Mouse (Mus musculus): ENCODE measurements at regions not wholly inside any gene's neighbourhood (a gene's known extent, or its start where the extent isn't known, plus 50 kb on each side); places are given as distances from the start of the nearest gene placed in this dataset.

GRCm38 (mm10) chr6:99863418-99863817 is 137.2 kb upstream of the Prok2 start:
- Histone ChIP-seq H3K9ac (no peak overlapping the region), H3K9me3 (replicated peaks) (no peaks in the 10 kb centered on the region), H3K4me1 (peaks cover 26% of the 10 kb centered on the region), H3K4me2 (no peak overlapping the region), H3K4me3 (no peak overlapping the region), H3K36me3 (ENCODE audit: poor library complexity, severe bottlenecking) (no peaks in the 10 kb centered on the region), H3K27me3 (no peaks in the 10 kb centered on the region), H3K27ac (peak overlapping the region; percentile 21; the same call in 1 of the 2 replicates)
- ATAC-seq = peak; percentile 60; the same call in 1 of the 2 replicates
- 26% methylated on average over 9 of the region's 9 CpGs for WGBS

- 85% methylated on average over 6 of the region's 6 CpGs for WGBS
- H3K27me3 ChIP-seq = no peaks in the 10 kb centered on the region
- H3K4me3 ChIP-seq = no peak overlapping the region
- ATAC-seq = no peak
- H3K36me3 ChIP-seq (ENCODE audit: poor library complexity, severe bottlenecking) = no peaks in the 10 kb centered on the region
- no peak overlapping the region for H3K9ac ChIP-seq
- no peak overlapping the region for H3K4me2 ChIP-seq
- H3K9me3 ChIP-seq (replicated peaks) = no peaks in the 10 kb centered on the region
- H3K4me1 ChIP-seq = no peaks in the 10 kb centered on the region
- H3K27ac ChIP-seq = no peak overlapping the region
Measured at GRCm38 (mm10) chr6:99857411-99857810, 131.2 kb upstream of the Prok2 start.

- Histone ChIP-seq H3K4me1 (no peaks in the 10 kb centered on the region), H3K4me3 (no peak overlapping the region), H3K9ac (no peak overlapping the region), H3K27me3 (no peaks in the 10 kb centered on the region), H3K9me3 (replicated peaks) (no peaks in the 10 kb centered on the region), H3K36me3 (ENCODE audit: poor library complexity, severe bottlenecking) (no peaks in the 10 kb centered on the region), H3K4me2 (no peak overlapping the region), H3K27ac (no peak overlapping the region)
- 55% methylated on average over 3 of the region's 3 CpGs for WGBS
- peak; percentile 16; the same call in 1 of the 2 replicates for ATAC-seq
Measured at GRCm38 (mm10) chr6:99853716-99854115, 127.5 kb upstream of the Prok2 start.

- no peaks in the 10 kb centered on the region for H3K27me3 ChIP-seq
- WGBS = 84% methylated on average over 1 of the region's 1 CpGs
- no peak overlapping the region for H3K4me2 ChIP-seq
- H3K4me3 ChIP-seq = no peak overlapping the region
- no peak for ATAC-seq
- no peaks in the 10 kb centered on the region for H3K9me3 ChIP-seq (replicated peaks)
- H3K4me1 ChIP-seq = no peaks in the 10 kb centered on the region; the same call in 1 of the 2 replicates
- H3K27ac ChIP-seq = no peak overlapping the region
- no peaks in the 10 kb centered on the region for H3K36me3 ChIP-seq (ENCODE audit: poor library complexity, severe bottlenecking)
- no peak overlapping the region for H3K9ac ChIP-seq
Measured at GRCm38 (mm10) chr6:99850706-99851105, 124.5 kb upstream of the Prok2 start.

- Histone ChIP-seq H3K27me3 (no peaks in the 10 kb centered on the region; the same call in 1 of the 2 replicates), H3K36me3 (ENCODE audit: poor library complexity, severe bottlenecking) (no peaks in the 10 kb centered on the region), H3K4me3 (no peak overlapping the region), H3K9me3 (replicated peaks) (no peaks in the 10 kb centered on the region), H3K27ac (no peak overlapping the region), H3K4me1 (peaks cover 28% of the 10 kb centered on the region), H3K9ac (no peak overlapping the region), H3K4me2 (no peak overlapping the region)
- WGBS = 21% methylated on average over 4 of the region's 4 CpGs
- ATAC-seq = 0 out of 2 replicates have a peak, but pooled peaks have one; percentile 32
Measured at GRCm38 (mm10) chr6:99845508-99845846, 119.3 kb upstream of the Prok2 start.

GRCm38 (mm10) chr6:99844775-99845507 is 118.7 kb upstream of the Prok2 start:
- no peaks in the 10 kb centered on the region; the same call in 1 of the 2 replicates for H3K27me3 ChIP-seq
- ATAC-seq = peak; percentile 68
- H3K9ac ChIP-seq = no peak overlapping the region
- H3K4me1 ChIP-seq = peaks cover 31% of the 10 kb centered on the region
- 13% methylated on average over 4 of the region's 4 CpGs for WGBS
- no peak overlapping the region for H3K27ac ChIP-seq
- H3K4me2 ChIP-seq = no peak overlapping the region
- no peaks in the 10 kb centered on the region for H3K9me3 ChIP-seq (replicated peaks)
- no peak overlapping the region for H3K4me3 ChIP-seq
- no peaks in the 10 kb centered on the region for H3K36me3 ChIP-seq (ENCODE audit: poor library complexity, severe bottlenecking)

- 63% methylated on average over 3 of the region's 3 CpGs for WGBS
- Histone ChIP-seq H3K36me3 (ENCODE audit: poor library complexity, severe bottlenecking) (no peaks in the 10 kb centered on the region), H3K4me1 (peaks cover 31% of the 10 kb centered on the region), H3K4me2 (no peak overlapping the region), H3K27ac (no peak overlapping the region), H3K4me3 (no peak overlapping the region), H3K9me3 (replicated peaks) (no peaks in the 10 kb centered on the region), H3K9ac (no peak overlapping the region), H3K27me3 (no peaks in the 10 kb centered on the region; the same call in 1 of the 2 replicates)
- no peak; the same call in 1 of the 2 replicates for ATAC-seq
Measured at GRCm38 (mm10) chr6:99843507-99843906, 117.3 kb upstream of the Prok2 start.

- no peaks in the 10 kb centered on the region; the same call in 1 of the 2 replicates for H3K27me3 ChIP-seq
- ATAC-seq = no peak
- H3K36me3 ChIP-seq (ENCODE audit: poor library complexity, severe bottlenecking) = no peaks in the 10 kb centered on the region
Measured at GRCm38 (mm10) chr6:99842723-99843122, 116.5 kb upstream of the Prok2 start.

GRCm38 (mm10) chr6:99840823-99841222 is 114.6 kb upstream of the Prok2 start:
- WGBS = 89% methylated on average over 6 of the region's 6 CpGs
- Histone ChIP-seq H3K9ac (no peak overlapping the region), H3K27ac (no peak overlapping the region), H3K4me2 (no peak overlapping the region), H3K4me3 (no peak overlapping the region), H3K4me1 (peaks cover 31% of the 10 kb centered on the region), H3K36me3 (ENCODE audit: poor library complexity, severe bottlenecking) (no peaks in the 10 kb centered on the region), H3K9me3 (replicated peaks) (no peaks in the 10 kb centered on the region), H3K27me3 (no peaks in the 10 kb centered on the region; the same call in 1 of the 2 replicates)
- no peak for ATAC-seq

More at GRCm38 (mm10) chr6:99842723-99843122, 116.5 kb upstream of the Prok2 start:
- H3K4me1 ChIP-seq = peaks cover 31% of the 10 kb centered on the region
- H3K9me3 ChIP-seq (replicated peaks) = no peaks in the 10 kb centered on the region
- H3K27ac ChIP-seq = no peak overlapping the region
- no peak overlapping the region for H3K9ac ChIP-seq
- H3K4me3 ChIP-seq = no peak overlapping the region
- H3K4me2 ChIP-seq = no peak overlapping the region

GRCm38 (mm10) chr6:99833323-99833722 is 107.1 kb upstream of the Prok2 start:
- Histone ChIP-seq H3K4me1 (peaks cover 10% of the 10 kb centered on the region; the same call in 1 of the 2 replicates), H3K4me3 (no peak overlapping the region), H3K9me3 (replicated peaks) (no peaks in the 10 kb centered on the region), H3K27ac (peak overlapping the region; percentile 8; the same call in 1 of the 2 replicates), H3K9ac (no peak overlapping the region), H3K27me3 (no peaks in the 10 kb centered on the region), H3K4me2 (no peak overlapping the region), H3K36me3 (ENCODE audit: poor library complexity, severe bottlenecking) (no peaks in the 10 kb centered on the region)
- ATAC-seq = peak; percentile 83
- WGBS = 26% methylated on average over 3 of the region's 3 CpGs

- Histone ChIP-seq H3K9me3 (replicated peaks) (no peaks in the 10 kb centered on the region), H3K4me1 (peaks cover 14% of the 10 kb centered on the region), H3K27me3 (no peaks in the 10 kb centered on the region), H3K9ac (no peak overlapping the region), H3K27ac (no peak overlapping the region), H3K4me3 (no peak overlapping the region), H3K4me2 (no peak overlapping the region), H3K36me3 (ENCODE audit: poor library complexity, severe bottlenecking) (no peaks in the 10 kb centered on the region)
- ATAC-seq = no peak
- WGBS = 94% methylated on average over 5 of the region's 5 CpGs
Measured at GRCm38 (mm10) chr6:99827625-99828024, 101.4 kb upstream of the Prok2 start.

- H3K9me3 ChIP-seq (replicated peaks) = no peaks in the 10 kb centered on the region
- H3K27ac ChIP-seq = peak overlapping the region; percentile 14; the same call in 1 of the 2 replicates
- peak; percentile 62; the same call in 1 of the 2 replicates for ATAC-seq
- H3K9ac ChIP-seq = no peak overlapping the region
- H3K4me1 ChIP-seq = peaks cover 12% of the 10 kb centered on the region
- H3K4me3 ChIP-seq = no peak overlapping the region
- no peaks in the 10 kb centered on the region for H3K36me3 ChIP-seq (ENCODE audit: poor library complexity, severe bottlenecking)
- no peak overlapping the region for H3K4me2 ChIP-seq
- 40% methylated on average over 6 of the region's 6 CpGs for WGBS
- no peaks in the 10 kb centered on the region for H3K27me3 ChIP-seq
Measured at GRCm38 (mm10) chr6:99824808-99825207, 98.6 kb upstream of the Prok2 start.
